Mouse (Mus musculus): ENCODE measurements around the gene Wbp1. TPM values are rescaled to one million over a fixed set of nuclear protein-coding genes. Genes with fewer than 3 reads are reported as not detected.

The Wbp1 gene
- polyA plus RNA-seq, 1 experiment from 2014 or later, result 91.4 TPM

GRCm38 (mm10) chr6:83137576-83137950, 16.2 kb upstream of the Wbp1 start:
- Histone ChIP-seq H3K27me3 (no peaks in the 10 kb centered on the region), H3K36me3 (peaks cover 5% of the 10 kb centered on the region; the same call in 1 of the 2 replicates), H3K4me3 (peak overlapping the region; percentile 54), H3K4me2 (peak overlapping the region; percentile 81), H3K27ac (peak overlapping the region; percentile 100), H3K4me1 (peaks cover 61% of the 10 kb centered on the region), H3K9me3 (no peaks in the 10 kb centered on the region), H3K9ac (peak overlapping the region; percentile 63)
- 0% methylated on average over 12 of the region's 12 CpGs for WGBS
- peak; percentile 87 for ATAC-seq (ENCODE audit: insufficient number of reproducible peaks, low FRiP score, low TSS enrichment, low read depth)

GRCm38 (mm10) chr6:83136881-83137575, 15.7 kb upstream of the Wbp1 start:
- H3K4me1 ChIP-seq, result peaks cover 56% of the 10 kb centered on the region
- peak overlapping the region; percentile 54 for H3K4me3 ChIP-seq
- H3K4me2 ChIP-seq, result peak overlapping the region; percentile 81
- ATAC-seq (ENCODE audit: insufficient number of reproducible peaks, low FRiP score, low TSS enrichment, low read depth), result peak; percentile 90
- no peaks in the 10 kb centered on the region for H3K27me3 ChIP-seq
- H3K9ac ChIP-seq, result peak overlapping the region; percentile 63
- H3K27ac ChIP-seq, result peak overlapping the region; percentile 100
- H3K9me3 ChIP-seq, result no peaks in the 10 kb centered on the region
- peaks cover 5% of the 10 kb centered on the region; the same call in 1 of the 2 replicates for H3K36me3 ChIP-seq
- under 1% methylated on average over 26 of the region's 26 CpGs for WGBS

GRCm38 (mm10) chr6:83136291-83136880, 15.0 kb upstream of the Wbp1 start:
- Histone ChIP-seq H3K4me2 (peak overlapping the region; percentile 81), H3K9ac (peak overlapping the region; percentile 63), H3K36me3 (peaks cover 5% of the 10 kb centered on the region; the same call in 1 of the 2 replicates), H3K9me3 (no peaks in the 10 kb centered on the region), H3K4me3 (peak overlapping the region; percentile 54), H3K27me3 (no peaks in the 10 kb centered on the region), H3K27ac (peak overlapping the region; percentile 100), H3K4me1 (peaks cover 49% of the 10 kb centered on the region)
- no peak for ATAC-seq (ENCODE audit: insufficient number of reproducible peaks, low FRiP score, low TSS enrichment, low read depth)
- 9% methylated on average over 5 of the region's 5 CpGs for WGBS

- Histone ChIP-seq H3K27ac (peak overlapping the region; percentile 100), H3K4me3 (peak overlapping the region; percentile 54), H3K27me3 (no peaks in the 10 kb centered on the region), H3K4me1 (peaks cover 45% of the 10 kb centered on the region), H3K9me3 (no peaks in the 10 kb centered on the region), H3K36me3 (peaks cover 5% of the 10 kb centered on the region; the same call in 1 of the 2 replicates), H3K9ac (peak overlapping the region; percentile 63), H3K4me2 (peak overlapping the region; percentile 81)
- ATAC-seq (ENCODE audit: insufficient number of reproducible peaks, low FRiP score, low TSS enrichment, low read depth), result no peak; the same call in 1 of the 2 replicates
- WGBS, result 1% methylated on average over 36 of the region's 37 CpGs
These were observed 14.3 kb upstream of the Wbp1 start for GRCm38 (mm10) chr6:83135571-83136161.

- peaks cover 4% of the 10 kb centered on the region; the same call in 1 of the 2 replicates for H3K36me3 ChIP-seq
- peaks cover 40% of the 10 kb centered on the region for H3K4me1 ChIP-seq
- peak within 1 kb of the TSS; percentile 54 for H3K4me3 ChIP-seq
- peak within 1 kb of the TSS; percentile 100 for H3K27ac ChIP-seq
- no peak for ATAC-seq (ENCODE audit: insufficient number of reproducible peaks, low FRiP score, low TSS enrichment, low read depth)
- H3K9me3 ChIP-seq, result no peaks in the 10 kb centered on the region
- H3K9ac ChIP-seq, result peak within 1 kb of the TSS; percentile 63
- peak within 1 kb of the TSS; percentile 81 for H3K4me2 ChIP-seq
- 57% methylated on average over 7 of the region's 7 CpGs for WGBS
- H3K27me3 ChIP-seq, result no peaks in the 10 kb centered on the region
These were observed 13.7 kb upstream of the Wbp1 start, which contains the start of gene Rtkn for GRCm38 (mm10) chr6:83134951-83135513. Rtkn (plus strand) TSS chr6:83135463.

- Histone ChIP-seq H3K4me2 (no peak overlapping the region), H3K9me3 (no peaks in the 10 kb centered on the region), H3K9ac (no peak overlapping the region), H3K4me3 (no peak overlapping the region), H3K36me3 (no peaks in the 10 kb centered on the region), H3K4me1 (peaks cover 32% of the 10 kb centered on the region), H3K27me3 (no peaks in the 10 kb centered on the region), H3K27ac (no peak overlapping the region)
- WGBS, result 69% methylated on average over 3 of the region's 3 CpGs
- no peak for ATAC-seq (ENCODE audit: insufficient number of reproducible peaks, low FRiP score, low TSS enrichment, low read depth)
These were observed 12.9 kb upstream of the Wbp1 start for GRCm38 (mm10) chr6:83134226-83134625.

GRCm38 (mm10) chr6:83132176-83132919, 11.0 kb upstream of the Wbp1 start:
- no peak overlapping the region for H3K4me3 ChIP-seq
- ATAC-seq (ENCODE audit: insufficient number of reproducible peaks, low FRiP score, low TSS enrichment, low read depth), result no peak
- WGBS, result 79% methylated on average over 9 of the region's 9 CpGs
- H3K4me1 ChIP-seq, result peaks cover 17% of the 10 kb centered on the region
- H3K36me3 ChIP-seq, result no peaks in the 10 kb centered on the region
- no peaks in the 10 kb centered on the region for H3K9me3 ChIP-seq
- H3K9ac ChIP-seq, result no peak overlapping the region
- H3K27me3 ChIP-seq, result no peaks in the 10 kb centered on the region
- no peak overlapping the region for H3K4me2 ChIP-seq
- H3K27ac ChIP-seq, result no peak overlapping the region

GRCm38 (mm10) chr6:83131469-83132034, 10.2 kb upstream of the Wbp1 start:
- no peak for ATAC-seq (ENCODE audit: insufficient number of reproducible peaks, low FRiP score, low TSS enrichment, low read depth)
- Histone ChIP-seq H3K36me3 (no peaks in the 10 kb centered on the region), H3K4me2 (no peak overlapping the region), H3K27ac (no peak overlapping the region), H3K4me1 (peaks cover 17% of the 10 kb centered on the region), H3K4me3 (no peak overlapping the region), H3K27me3 (no peaks in the 10 kb centered on the region), H3K9ac (no peak overlapping the region), H3K9me3 (no peaks in the 10 kb centered on the region)
- WGBS, result 73% methylated on average over 6 of the region's 6 CpGs

GRCm38 (mm10) chr6:83127419-83127818, 6.1 kb upstream of the Wbp1 start:
- peaks cover 26% of the 10 kb centered on the region for H3K4me1 ChIP-seq
- no peaks in the 10 kb centered on the region for H3K9me3 ChIP-seq
- no peak for ATAC-seq (ENCODE audit: insufficient number of reproducible peaks, low FRiP score, low TSS enrichment, low read depth)
- no peak overlapping the region for H3K4me3 ChIP-seq
- WGBS, result 93% methylated on average over 5 of the region's 5 CpGs
- H3K27ac ChIP-seq, result no peak overlapping the region
- H3K4me2 ChIP-seq, result no peak overlapping the region
- H3K27me3 ChIP-seq, result no peaks in the 10 kb centered on the region
- no peaks in the 10 kb centered on the region for H3K36me3 ChIP-seq
- no peak overlapping the region for H3K9ac ChIP-seq

- 27% methylated on average over 5 of the region's 5 CpGs for WGBS
- H3K27me3 ChIP-seq, result no peaks in the 10 kb centered on the region
- peak within 1 kb of the TSS; percentile 90 for H3K4me2 ChIP-seq
- peak within 1 kb of the TSS; percentile 75 for H3K4me3 ChIP-seq
- H3K36me3 ChIP-seq, result no peaks in the 10 kb centered on the region
- no peak for ATAC-seq (ENCODE audit: insufficient number of reproducible peaks, low FRiP score, low TSS enrichment, low read depth)
- H3K4me1 ChIP-seq, result peaks cover 40% of the 10 kb centered on the region
- H3K9ac ChIP-seq, result peak within 1 kb of the TSS; percentile 66
- H3K9me3 ChIP-seq, result no peaks in the 10 kb centered on the region
- H3K27ac ChIP-seq, result peak within 1 kb of the TSS; percentile 75
These were observed 4.0 kb upstream of the Wbp1 start, which contains the start of gene Ino80b for GRCm38 (mm10) chr6:83125331-83125730. Ino80b (minus strand) TSS chr6:83125431.

- Histone ChIP-seq H3K27ac (peak overlapping the region; percentile 75), H3K4me1 (peaks cover 44% of the 10 kb centered on the region), H3K9me3 (no peaks in the 10 kb centered on the region), H3K4me3 (peak overlapping the region; percentile 75), H3K27me3 (no peaks in the 10 kb centered on the region), H3K4me2 (peak overlapping the region; percentile 90), H3K9ac (peak overlapping the region; percentile 66), H3K36me3 (no peaks in the 10 kb centered on the region)
- under 1% methylated on average over 30 of the region's 30 CpGs for WGBS
- ATAC-seq (ENCODE audit: insufficient number of reproducible peaks, low FRiP score, low TSS enrichment, low read depth), result no peak
These were observed 3.5 kb upstream of the Wbp1 start for GRCm38 (mm10) chr6:83124851-83125312.

All from limb, embryonic 15.5 days (tissue).